Mouse (Mus musculus) G1E-ER4 (cell line): Measurements from ENCODE around the gene Cltrn. TPM values are rescaled to one million over a fixed set of nuclear protein-coding genes. Genes with fewer than 3 reads are reported as not detected.

Experiments used
- GATA1 ChIP-seq: IDR thresholded peaks from one replicate; pipeline ENCODE4 v1.8.0; 2012; ENCODE audit warnings: low read length, inconsistent platforms
- polyA plus RNA-seq: library from polyadenylated mRNA; stranded (reverse); fragments of >175 nt; gene quantifications from 2 replicates; pipeline ENCODE4 v1.2.3, GENCODE M21; 2012

Cltrn gene
- polyA plus RNA-seq: not detected in 2 replicates

DNA sequence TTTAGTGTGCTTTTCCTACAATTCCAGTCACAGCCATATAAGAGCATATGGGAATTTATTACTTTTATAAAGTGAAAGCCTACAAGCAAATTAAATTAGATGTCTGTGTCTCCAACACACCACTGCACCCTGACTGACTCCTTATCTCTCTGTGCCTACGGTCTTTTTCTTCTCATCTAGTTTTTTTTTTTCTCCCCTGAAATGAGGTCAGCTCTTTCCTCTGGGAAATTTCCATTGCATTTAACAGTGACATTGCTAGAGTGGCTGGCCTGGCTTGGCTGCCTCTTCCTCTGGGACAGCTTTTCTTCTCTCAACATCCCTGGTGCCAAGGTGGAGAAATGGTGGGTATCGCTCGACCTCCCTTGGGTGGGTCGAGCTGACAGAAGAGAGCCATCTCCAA lies at the start of gene Cltrn:
Cltrn (plus strand) TSS at position 249 of the 400 bp plus-strand sequence.
- TF ChIP-seq GATA1: no peak

DNA sequence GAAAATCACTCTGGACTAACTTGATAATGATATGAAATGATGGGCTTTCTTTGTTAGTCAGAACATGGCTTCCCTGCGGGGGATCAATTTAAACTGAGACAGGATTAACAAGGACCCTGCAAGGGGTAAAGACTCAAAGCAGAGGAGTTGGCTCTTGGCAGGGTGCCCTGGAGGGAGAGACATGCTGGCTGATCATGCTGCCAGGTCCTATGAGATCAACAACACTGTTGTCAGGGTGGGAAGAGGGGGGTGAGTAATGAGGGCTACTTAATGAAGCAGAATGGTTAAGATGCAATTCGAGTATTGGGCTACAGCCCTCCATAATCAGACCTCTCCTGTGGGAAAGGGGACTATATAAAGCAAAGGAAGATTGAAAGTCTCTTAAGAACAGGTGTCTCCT lies 49.7 kb upstream of the Cltrn start:
- no peak for TF ChIP-seq GATA1

DNA sequence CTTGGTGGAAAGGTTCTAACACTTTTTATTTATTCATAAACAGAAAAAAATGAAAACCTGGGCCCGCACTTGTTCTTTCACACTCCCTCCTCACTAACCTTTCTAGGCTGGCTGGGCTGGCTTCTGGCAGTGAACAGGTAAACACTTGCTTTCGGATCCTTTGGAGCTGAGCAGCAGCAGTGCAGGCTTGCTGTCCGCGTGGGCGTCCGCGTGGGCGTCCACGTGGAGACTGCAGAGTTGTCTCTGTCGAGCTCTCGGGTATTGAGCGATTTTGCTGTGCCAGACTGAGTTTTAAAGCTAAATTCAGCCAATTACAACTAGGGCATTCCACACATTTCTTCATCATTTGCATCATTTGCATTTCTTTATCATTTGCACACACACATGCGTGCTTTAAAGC lies 46.6 kb upstream of the Cltrn start:
- TF ChIP-seq GATA1: no peak

DNA sequence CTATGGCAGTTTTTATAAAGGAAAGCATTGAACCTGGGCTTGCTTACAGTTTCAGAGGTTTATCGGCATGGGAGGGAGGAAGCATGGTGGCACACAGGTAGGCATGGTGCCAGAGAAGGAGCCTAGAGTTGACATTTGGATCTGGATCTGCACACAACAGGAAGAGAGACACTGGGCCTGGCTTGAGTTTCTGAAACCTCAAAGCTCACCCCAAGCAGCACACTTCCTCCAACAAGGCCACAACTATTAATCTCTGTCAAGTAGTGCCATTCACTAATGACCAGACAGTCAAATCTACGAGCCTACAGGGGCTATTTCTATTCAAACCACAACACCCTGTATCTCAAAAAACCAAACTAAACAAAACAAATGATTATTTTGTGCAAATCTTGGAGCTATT lies 41.9 kb upstream of the Cltrn start:
- TF ChIP-seq GATA1: no peak

DNA sequence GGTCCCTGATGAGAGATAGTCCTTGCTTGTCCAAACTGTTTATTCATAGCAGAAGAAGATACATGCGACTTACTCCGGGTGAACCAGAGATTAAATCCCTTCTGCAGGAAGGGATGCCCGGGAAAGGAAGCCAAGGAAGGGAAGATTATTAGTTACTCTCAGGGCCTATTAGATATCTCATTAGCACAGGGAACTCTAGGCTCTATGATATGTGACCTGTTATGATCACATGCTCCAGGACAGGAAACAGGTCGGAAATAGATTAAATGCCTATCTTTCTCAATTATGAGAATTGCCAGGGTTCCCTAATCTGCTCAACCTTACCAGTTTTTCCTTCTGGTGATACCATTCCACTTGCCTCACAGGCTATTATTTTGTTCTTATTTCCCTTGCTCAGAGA lies 32.9 kb upstream of the Cltrn start:
- peak; percentile 69 for TF ChIP-seq GATA1

DNA sequence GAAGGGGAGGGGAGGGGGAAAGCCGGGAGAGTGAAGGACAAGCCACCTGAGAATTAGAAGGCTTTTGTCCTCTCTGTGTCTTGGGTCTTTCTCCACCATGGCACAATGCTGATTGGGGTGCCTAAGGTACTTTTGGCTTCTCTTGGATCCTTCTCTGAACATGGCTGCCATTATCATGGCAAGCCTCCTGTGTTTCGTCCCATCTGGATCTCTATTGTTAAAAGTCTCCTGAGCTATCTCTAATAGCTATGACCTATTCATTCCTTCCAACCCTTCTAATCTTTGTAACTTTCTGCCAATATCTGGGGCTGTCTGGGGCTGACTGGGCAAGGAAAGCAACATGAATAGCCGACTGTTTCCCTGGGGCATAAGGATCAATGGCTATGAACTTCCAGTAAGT lies 30.1 kb upstream of the Cltrn start:
- TF ChIP-seq GATA1: no peak

DNA sequence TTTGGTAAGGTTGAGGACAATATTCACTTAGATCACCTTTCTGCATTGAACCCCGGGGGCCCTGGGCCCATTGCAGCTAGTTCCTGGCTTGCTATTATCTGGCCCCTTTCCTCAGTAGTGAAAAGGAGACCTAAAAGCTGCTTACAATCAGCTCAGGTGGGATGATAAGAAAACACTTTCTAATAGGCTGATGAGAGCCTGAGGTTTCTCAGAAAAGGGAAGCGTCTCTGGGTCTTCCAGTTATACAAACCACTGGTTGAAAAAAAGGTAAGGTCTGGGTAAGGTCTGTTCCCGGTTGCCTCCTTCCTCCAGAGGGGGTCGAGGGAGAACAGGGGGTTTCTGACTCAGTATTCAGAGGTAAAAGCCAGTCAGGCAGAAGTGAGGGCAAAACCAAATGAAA lies 29.6 kb upstream of the Cltrn start:
- no peak for TF ChIP-seq GATA1

DNA sequence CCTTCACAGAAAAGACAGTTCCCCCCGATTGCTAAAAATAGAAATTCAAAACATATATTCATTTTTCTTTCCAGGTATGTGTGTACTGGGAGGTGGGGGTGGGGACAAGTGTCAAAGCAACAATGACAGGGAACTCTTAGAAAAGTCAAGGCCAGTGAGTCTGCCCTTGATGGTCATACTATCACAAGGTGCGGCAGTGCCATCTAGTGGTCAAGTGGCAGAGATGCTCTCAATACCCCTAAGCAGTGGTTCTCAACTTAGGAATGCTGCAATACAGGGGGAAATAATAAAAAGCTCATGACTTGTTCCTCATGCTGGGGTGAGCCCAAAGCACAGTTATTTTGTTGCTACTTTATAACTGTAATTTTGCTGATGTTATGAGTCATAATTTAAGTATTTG lies 22.4 kb upstream of the Cltrn start:
- TF ChIP-seq GATA1: no peak

DNA sequence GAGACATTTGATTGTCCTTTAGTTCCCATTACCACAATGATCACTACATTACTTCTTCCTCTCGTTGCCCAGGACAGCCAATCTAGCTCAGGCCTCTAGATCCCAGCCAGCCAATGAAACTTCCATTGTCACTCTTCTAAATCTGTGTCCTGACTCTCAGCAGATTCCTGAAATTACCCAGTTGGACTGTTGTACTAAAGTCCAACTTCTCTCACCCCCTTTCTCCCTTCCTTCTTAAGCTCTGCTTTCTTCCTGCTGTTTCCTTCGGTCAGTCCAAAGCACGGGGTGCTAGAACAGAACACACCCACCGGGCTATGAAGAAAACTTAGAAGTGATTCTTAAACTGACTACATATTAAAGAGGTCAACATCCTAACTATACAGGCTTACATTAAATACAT lies 19.7 kb upstream of the Cltrn start:
- no peak for TF ChIP-seq GATA1

DNA sequence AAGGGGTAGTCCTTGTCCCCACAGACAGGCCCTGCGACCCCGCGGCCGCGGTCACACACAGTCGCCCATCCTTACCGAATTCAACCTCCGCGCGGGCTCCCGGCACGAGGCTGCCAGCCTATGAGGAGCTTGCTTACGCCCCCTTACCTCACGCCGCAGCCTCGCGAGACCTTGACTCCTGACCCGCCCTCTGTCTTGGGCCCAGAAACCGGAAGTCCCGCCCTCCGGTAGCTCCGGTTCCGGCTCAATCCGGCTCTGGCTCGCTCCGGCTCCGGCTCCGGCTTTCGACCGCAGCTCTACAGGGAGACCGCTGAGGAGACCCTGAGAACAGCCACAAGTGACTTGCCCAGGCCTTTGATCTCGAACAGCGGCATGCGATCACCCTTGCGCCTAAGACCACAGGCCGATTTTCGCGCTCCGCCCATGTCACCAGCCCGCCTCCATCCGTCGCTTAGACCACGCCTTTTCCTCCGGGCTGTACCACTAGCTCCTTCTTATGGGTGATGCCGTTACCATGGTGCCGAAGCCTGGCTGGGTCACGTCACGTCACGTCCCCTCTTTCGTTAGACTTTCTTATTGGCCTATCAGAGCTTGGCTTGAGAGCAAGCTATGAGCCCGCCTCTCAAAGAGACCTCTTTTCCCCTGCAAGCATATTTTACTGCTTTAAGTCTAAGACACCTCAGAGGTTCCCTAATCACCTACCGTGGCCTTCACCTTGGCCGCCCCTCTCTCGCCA lies 12.4 kb upstream of the Cltrn start, which contains the start of gene Siah1b:
Siah1b (minus strand) TSS at position 454 of the 736 bp plus-strand sequence.
- TF ChIP-seq GATA1: no peak

DNA sequence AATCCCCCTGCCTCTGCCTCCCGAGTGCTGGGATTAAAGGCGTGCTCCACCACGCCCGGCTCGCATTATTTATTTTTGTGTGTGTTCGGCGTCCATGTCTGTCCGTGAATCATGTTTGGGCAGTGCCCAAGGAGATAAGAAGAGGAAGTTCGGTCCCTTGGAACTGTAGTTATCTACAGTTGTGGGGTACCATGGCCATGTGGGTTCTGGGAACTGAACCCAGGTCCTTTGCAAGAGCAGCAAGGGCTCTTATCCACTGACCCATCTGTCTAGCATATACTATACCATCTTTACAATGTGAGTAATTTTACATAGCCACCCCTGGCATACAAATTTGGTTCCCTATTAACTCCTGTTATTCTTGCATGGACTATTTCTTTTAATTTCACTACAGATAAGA lies 6.6 kb upstream of the Cltrn start:
- TF ChIP-seq GATA1: no peak

DNA sequence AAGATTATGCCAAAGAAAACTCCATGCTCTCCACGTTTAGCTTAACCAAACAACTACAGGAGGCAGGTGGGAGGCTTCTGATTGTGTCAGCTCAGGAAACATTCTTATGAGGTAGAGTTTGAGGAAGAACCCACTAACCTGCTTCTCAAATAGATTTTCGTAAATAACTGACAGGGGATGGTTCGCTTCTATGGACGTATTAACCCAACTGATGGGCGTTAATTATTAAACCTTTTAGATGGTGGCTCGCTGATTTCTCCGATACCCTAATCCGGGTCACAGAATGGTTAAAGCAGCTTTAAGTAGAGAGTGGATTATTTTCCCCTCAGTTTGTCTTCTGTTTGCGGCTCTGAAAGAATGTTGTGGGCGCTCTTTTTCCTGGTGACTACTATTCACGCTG lies 1.3 kb downstream of the Cltrn start:
- TF ChIP-seq GATA1: no peak

DNA sequence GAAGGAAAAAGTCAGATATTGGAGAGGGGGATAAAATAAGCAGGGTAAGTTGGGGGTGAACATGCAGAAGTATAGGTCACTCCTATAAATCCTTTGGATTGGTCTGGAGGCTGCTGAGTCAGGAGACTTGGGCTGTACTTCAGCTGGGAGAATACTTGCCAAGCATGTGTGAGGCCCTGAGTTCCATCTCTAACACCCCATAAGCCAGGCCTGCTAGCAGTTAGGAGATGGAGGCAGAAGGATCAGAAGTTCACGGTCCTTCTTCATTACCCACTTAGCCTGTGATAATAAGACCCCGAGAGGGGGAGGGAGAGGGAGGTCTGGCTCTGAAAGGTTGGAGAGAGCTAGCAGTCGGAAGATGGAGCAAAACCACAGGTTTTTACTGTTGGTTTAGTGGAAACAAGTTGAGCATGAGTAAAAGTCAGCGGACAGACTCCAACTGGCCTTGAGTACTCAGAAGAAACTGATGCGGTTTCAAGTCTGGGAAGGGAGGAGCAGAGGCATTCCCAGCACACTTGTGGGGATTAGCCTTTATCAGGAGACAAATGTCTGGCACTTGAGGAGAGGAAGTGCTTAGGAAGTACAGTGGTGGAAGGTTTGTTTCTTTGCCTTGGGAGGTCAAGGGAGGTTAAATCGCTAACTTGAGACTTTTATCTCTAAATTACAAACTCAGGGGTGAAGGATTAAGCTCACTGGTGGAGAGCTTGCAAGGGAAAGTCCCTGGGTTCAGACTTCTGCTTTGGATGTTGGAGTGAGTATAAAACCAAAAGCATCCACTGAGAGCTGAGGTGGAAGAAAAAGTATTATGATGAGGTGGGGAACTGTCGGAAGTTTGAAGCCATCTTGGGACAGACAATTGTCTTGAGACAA lies 3.9 kb downstream of the Cltrn start:
- no peak for TF ChIP-seq GATA1

DNA sequence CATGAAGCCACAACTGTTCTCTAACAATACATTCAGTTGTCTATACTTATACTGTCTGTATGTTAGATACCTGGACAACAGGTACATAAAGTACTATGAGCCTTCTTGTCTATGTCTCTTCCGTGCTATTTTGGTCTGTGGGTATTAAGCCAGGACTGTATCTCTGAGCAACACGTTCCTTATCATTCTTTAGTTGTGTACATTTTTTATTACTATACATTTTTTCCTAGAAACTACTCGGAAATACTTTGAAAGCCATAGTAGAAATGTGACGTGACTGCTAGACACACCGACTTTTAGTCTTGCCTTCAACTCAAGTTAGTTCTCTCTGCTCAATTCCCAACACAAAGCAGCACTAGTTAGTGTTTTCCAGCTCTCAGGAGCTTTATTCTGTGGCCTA lies 4.8 kb downstream of the Cltrn start:
- no peak for TF ChIP-seq GATA1

DNA sequence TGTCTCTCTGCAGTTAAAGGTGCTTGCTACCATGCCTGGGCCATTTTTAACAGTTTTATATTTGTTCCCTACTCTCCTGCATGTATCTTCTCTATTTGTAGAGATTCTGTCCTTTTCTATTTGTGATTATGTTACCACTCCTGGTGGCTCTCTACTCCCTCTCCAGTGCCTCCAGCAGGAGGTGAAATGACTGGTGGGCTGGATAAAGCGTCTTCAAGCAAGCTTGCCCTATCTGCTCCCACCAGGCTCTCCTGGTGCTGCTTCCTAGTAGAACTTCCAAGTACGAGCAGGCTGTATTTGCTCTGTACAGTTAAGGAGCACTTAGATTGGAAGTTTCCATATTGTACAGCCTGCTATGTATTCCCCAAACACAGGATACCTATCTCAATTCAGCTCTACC lies 7.2 kb downstream of the Cltrn start:
- TF ChIP-seq GATA1: no peak

DNA sequence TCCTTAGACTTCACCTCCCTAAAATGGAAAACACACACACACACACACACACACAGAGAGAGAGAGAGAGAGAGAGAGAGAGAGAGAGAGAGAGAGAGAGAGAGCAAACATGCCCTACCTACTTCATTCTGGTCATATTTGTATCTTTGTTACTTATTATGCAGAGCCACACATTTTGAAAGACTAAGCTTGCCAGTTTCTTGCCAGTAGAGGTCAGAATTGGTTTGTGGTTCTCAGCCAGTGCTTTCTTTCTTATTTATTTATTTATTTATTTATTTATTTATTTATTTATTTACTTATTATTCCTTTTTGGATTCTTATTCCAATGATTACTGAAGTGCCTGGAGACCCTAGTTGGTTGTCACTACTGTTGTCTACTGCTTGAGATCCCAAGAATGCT lies 12.9 kb downstream of the Cltrn start:
- no peak for TF ChIP-seq GATA1

DNA sequence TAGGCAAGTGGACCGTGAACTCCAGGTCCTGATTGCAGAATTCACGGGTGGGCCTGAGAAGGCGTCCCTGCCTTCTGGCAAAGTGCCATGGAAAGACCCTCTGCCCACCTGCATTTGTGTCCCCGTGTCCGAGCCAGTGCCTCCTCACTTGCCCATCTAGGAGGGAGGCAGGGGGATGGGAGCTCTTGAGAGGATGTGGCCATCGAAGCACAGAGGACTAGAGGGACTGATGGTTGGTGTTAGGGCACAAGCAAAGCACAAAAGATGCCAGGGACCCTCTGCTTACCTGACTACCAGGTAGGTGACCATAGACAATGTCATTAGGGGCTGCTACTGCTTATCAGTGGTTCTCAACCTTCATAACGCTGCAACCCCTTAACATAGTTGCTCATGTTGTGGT lies 13.6 kb downstream of the Cltrn start:
- no peak for TF ChIP-seq GATA1
